Mouse (Mus musculus) neural tube, embryonic 15.5 days (tissue): ENCODE results near the gene Zfp446. TPM values are rescaled to one million over a fixed set of nuclear protein-coding genes. Genes with fewer than 3 reads are reported as not detected.

Experiments
- ATAC-seq: fragments of 200-750 bp; cut with Nextera tagmentation; 2 replicates; pipeline ENCODE4 v1.8.0; 2017; ENCODE audit warnings: mild to moderate bottlenecking, moderate TSS enrichment, moderate library complexity; ENCODE audit not compliant: low FRiP score
- H3K27ac ChIP-seq: fragments of 300-500 bp; sonication (generic); replicated peaks from 2 replicates; pipeline ENCODE4 v1.5.1; 2015; ENCODE audit warnings: mild to moderate bottlenecking, inconsistent platforms
- H3K27me3 ChIP-seq: fragments of 300-500 bp; sonication (generic); replicated peaks from 2 replicates; pipeline ENCODE4 v1.6.1; 2015; ENCODE audit warnings: inconsistent platforms
- H3K36me3 ChIP-seq: fragments of 300-500 bp; sonication (generic); 2 replicates; pipeline ENCODE4 v1.6.1; 2015; ENCODE audit warnings: inconsistent platforms
- H3K4me1 ChIP-seq: fragments of 300-500 bp; sonication (generic); 2 replicates; pipeline ENCODE4 v1.6.1; 2015; ENCODE audit warnings: inconsistent platforms
- H3K4me2 ChIP-seq: fragments of 300-500 bp; sonication (generic); 2 replicates; pipeline ENCODE4 v1.6.1; 2015; ENCODE audit warnings: inconsistent platforms, mild to moderate bottlenecking, moderate library complexity
- H3K4me3 ChIP-seq: fragments of 300-500 bp; sonication (generic); replicated peaks from 2 replicates; pipeline ENCODE4 v1.5.1; 2015; ENCODE audit warnings: mild to moderate bottlenecking, inconsistent platforms
- H3K9ac ChIP-seq: fragments of 300-500 bp; sonication (generic); replicated peaks from 2 replicates; pipeline ENCODE4 v1.6.1; 2015; ENCODE audit warnings: mild to moderate bottlenecking, inconsistent platforms
- H3K9me3 ChIP-seq: fragments of 300-500 bp; sonication (generic); replicated peaks from 2 replicates; pipeline ENCODE4 v1.6.1; 2016; ENCODE audit warnings: inconsistent platforms
- WGBS: fragments of 180-500 bp; shearing (Covaris S2); methylation state at CpG from one replicate; pipeline ENCODE4 v1.1.7; 2015; ENCODE audit warnings: mixed read lengths; 5-methylcytosine and 5-hydroxymethylcytosine counted together
- polyA plus RNA-seq: library from polyadenylated mRNA; unstranded; fragments of >200 nt; fragmentation: Nextera tagmentation; extraction: Ambion mirVana; gene quantifications from 2 replicates; pipeline ENCODE4 v1.2.1, GENCODE M21; 2015

Gene Zfp446
- polyA plus RNA-seq, 1 experiment from 2014 or later, result 10.3 TPM

GRCm38 (mm10) chr7:12992222-12992621 is 14.6 kb downstream of the Zfp446 start:
- H3K36me3 ChIP-seq, result no peaks in the 10 kb centered on the region
- H3K9ac ChIP-seq, result no peak overlapping the region
- H3K4me3 ChIP-seq, result no peak overlapping the region
- no peaks in the 10 kb centered on the region for H3K27me3 ChIP-seq
- WGBS, result 9% methylated on average over 3 of the region's 3 CpGs
- H3K9me3 ChIP-seq, result no peaks in the 10 kb centered on the region
- no peak overlapping the region for H3K27ac ChIP-seq
- no peaks in the 10 kb centered on the region for H3K4me1 ChIP-seq
- no peak for ATAC-seq
- no peak overlapping the region for H3K4me2 ChIP-seq

GRCm38 (mm10) chr7:12993148-12993547 is 15.5 kb downstream of the Zfp446 start:
- ATAC-seq, result no peak
- Histone ChIP-seq H3K4me2 (no peak overlapping the region), H3K9ac (no peak overlapping the region)

GRCm38 (mm10) chr7:12995862-12996261 is 18.2 kb downstream of the Zfp446 start:
- no peak for ATAC-seq
- H3K9me3 ChIP-seq, result no peaks in the 10 kb centered on the region
- no peaks in the 10 kb centered on the region for H3K36me3 ChIP-seq
- H3K9ac ChIP-seq, result no peak overlapping the region
- H3K4me2 ChIP-seq, result no peak overlapping the region
- H3K27me3 ChIP-seq, result no peaks in the 10 kb centered on the region
- no peaks in the 10 kb centered on the region for H3K4me1 ChIP-seq
- no peak overlapping the region for H3K4me3 ChIP-seq
- no peak overlapping the region for H3K27ac ChIP-seq

More at GRCm38 (mm10) chr7:12993148-12993547, 15.5 kb downstream of the Zfp446 start:
- H3K4me3 ChIP-seq, result no peak overlapping the region
- no peaks in the 10 kb centered on the region for H3K27me3 ChIP-seq
- H3K27ac ChIP-seq, result no peak overlapping the region
- H3K36me3 ChIP-seq, result no peaks in the 10 kb centered on the region
- no peaks in the 10 kb centered on the region for H3K9me3 ChIP-seq
- WGBS, result 92% methylated on average over 10 of the region's 10 CpGs
- H3K4me1 ChIP-seq, result no peaks in the 10 kb centered on the region

- Histone ChIP-seq H3K27ac (no peak overlapping the region), H3K9ac (no peak overlapping the region), H3K4me3 (no peak overlapping the region), H3K36me3 (no peaks in the 10 kb centered on the region), H3K27me3 (no peaks in the 10 kb centered on the region), H3K9me3 (no peaks in the 10 kb centered on the region), H3K4me2 (no peak overlapping the region), H3K4me1 (no peaks in the 10 kb centered on the region)
- 79% methylated on average over 5 of the region's 5 CpGs for WGBS
- no peak for ATAC-seq
Observed at GRCm38 (mm10) chr7:12997230-12997629, 19.6 kb downstream of the Zfp446 start.

- Histone ChIP-seq H3K27ac (no peak within 1 kb of the TSS), H3K9ac (no peak within 1 kb of the TSS), H3K4me3 (no peak within 1 kb of the TSS), H3K36me3 (no peaks in the 10 kb centered on the region), H3K27me3 (no peaks in the 10 kb centered on the region), H3K9me3 (no peaks in the 10 kb centered on the region), H3K4me2 (no peak within 1 kb of the TSS), H3K4me1 (no peaks in the 10 kb centered on the region)
- WGBS, result 77% methylated on average over 5 of the region's 5 CpGs
- ATAC-seq, result no peak
Observed at GRCm38 (mm10) chr7:12998053-12998452, 20.4 kb downstream of the Zfp446 start, which contains the start of gene Slc27a5. Slc27a5 (minus strand) TSS chr7:12998192.

- Histone ChIP-seq H3K9me3 (no peaks in the 10 kb centered on the region), H3K36me3 (peaks cover 1% of the 10 kb centered on the region; the same call in 1 of the 2 replicates), H3K4me1 (no peaks in the 10 kb centered on the region), H3K4me3 (no peak within 1 kb of the TSS), H3K9ac (no peak within 1 kb of the TSS), H3K4me2 (no peak within 1 kb of the TSS), H3K27ac (no peak within 1 kb of the TSS), H3K27me3 (no peaks in the 10 kb centered on the region)
- ATAC-seq, result no peak
- WGBS, result 81% methylated on average over 3 of the region's 3 CpGs
Observed at GRCm38 (mm10) chr7:12998851-12999250, 21.2 kb downstream of the Zfp446 start, which contains the start of gene Trim28. Trim28 (plus strand) TSS chr7:12999114.

- Histone ChIP-seq H3K4me3 (no peak overlapping the region), H3K4me1 (peaks cover 4% of the 10 kb centered on the region; the same call in 1 of the 2 replicates), H3K27me3 (no peaks in the 10 kb centered on the region), H3K27ac (no peak overlapping the region), H3K9me3 (no peaks in the 10 kb centered on the region), H3K4me2 (no peak overlapping the region), H3K36me3 (peaks cover 23% of the 10 kb centered on the region), H3K9ac (no peak overlapping the region)
- 83% methylated on average over 1 of the region's 1 CpGs for WGBS
- ATAC-seq, result no peak
Observed at GRCm38 (mm10) chr7:13001584-13001983, 23.9 kb downstream of the Zfp446 start.

GRCm38 (mm10) chr7:13003380-13003779 is 25.7 kb downstream of the Zfp446 start:
- H3K27ac ChIP-seq, result no peak overlapping the region
- 75% methylated on average over 5 of the region's 5 CpGs for WGBS
- no peak overlapping the region for H3K4me3 ChIP-seq
- no peak overlapping the region for H3K9ac ChIP-seq
- H3K27me3 ChIP-seq, result no peaks in the 10 kb centered on the region
- H3K9me3 ChIP-seq, result no peaks in the 10 kb centered on the region
- H3K4me2 ChIP-seq, result no peak overlapping the region
- peaks cover 21% of the 10 kb centered on the region for H3K4me1 ChIP-seq
- H3K36me3 ChIP-seq, result peaks cover 28% of the 10 kb centered on the region
- no peak for ATAC-seq

- H3K27ac ChIP-seq, result no peak overlapping the region
- no peak overlapping the region for H3K4me2 ChIP-seq
- H3K9ac ChIP-seq, result no peak overlapping the region
- no peak overlapping the region for H3K4me3 ChIP-seq
- H3K27me3 ChIP-seq, result no peaks in the 10 kb centered on the region
- peaks cover 35% of the 10 kb centered on the region for H3K4me1 ChIP-seq
- H3K36me3 ChIP-seq, result peaks cover 28% of the 10 kb centered on the region
- ATAC-seq, result no peak
- 91% methylated on average over 17 of the region's 17 CpGs for WGBS
- no peaks in the 10 kb centered on the region for H3K9me3 ChIP-seq
Observed at GRCm38 (mm10) chr7:13006011-13006410, 28.4 kb downstream of the Zfp446 start.

GRCm38 (mm10) chr7:13006531-13006930 is 28.9 kb downstream of the Zfp446 start:
- WGBS, result 83% methylated on average over 10 of the region's 10 CpGs
- Histone ChIP-seq H3K27me3 (no peaks in the 10 kb centered on the region), H3K9ac (no peak overlapping the region), H3K4me3 (no peak overlapping the region), H3K4me2 (0 out of 2 replicates have a peak overlapping the region, but pooled peaks have one; percentile 77), H3K4me1 (peaks cover 35% of the 10 kb centered on the region), H3K27ac (no peak overlapping the region), H3K9me3 (no peaks in the 10 kb centered on the region), H3K36me3 (peaks cover 28% of the 10 kb centered on the region)
- ATAC-seq, result no peak

- no peaks in the 10 kb centered on the region for H3K27me3 ChIP-seq
- H3K27ac ChIP-seq, result no peak overlapping the region
- no peaks in the 10 kb centered on the region for H3K9me3 ChIP-seq
- H3K4me1 ChIP-seq, result peaks cover 35% of the 10 kb centered on the region
- peak overlapping the region; percentile 77 for H3K4me2 ChIP-seq
- ATAC-seq, result no peak
- peak overlapping the region; percentile 84 for H3K9ac ChIP-seq
- H3K36me3 ChIP-seq, result peaks cover 28% of the 10 kb centered on the region
- peak overlapping the region; percentile 66 for H3K4me3 ChIP-seq
- WGBS, result 36% methylated on average over 56 of the region's 57 CpGs
Observed at GRCm38 (mm10) chr7:13007341-13008092, 29.9 kb downstream of the Zfp446 start.
